Mouse (Mus musculus): ENCODE measurements around the gene Hsd17b1.
"Not testable (repeated sequence)": the region's sequence is repeated elsewhere in the genome, so short reads cannot be mapped to it uniquely, and the experiment has no call there.

Hsd17b1 gene

GRCm38 (mm10) chr11:101085617-101086322, 7.6 kb downstream of the Hsd17b1 start:
- no peak for DNase-seq (ENCODE audit: low spot score in 2 of 2)

GRCm38 (mm10) chr11:101086323-101086674, 8.1 kb downstream of the Hsd17b1 start:
- DNase-seq (ENCODE audit: low spot score in 2 of 2) = no peak

- peak; percentile 86 to 90 for DNase-seq (ENCODE audit: low spot score in 2 of 2)
Observed at GRCm38 (mm10) chr11:101086756-101087681, 8.8 kb downstream of the Hsd17b1 start, which contains the start of gene Mlx. Mlx (plus strand) TSS chr11:101087277.

GRCm38 (mm10) chr11:101087682-101088055, 9.5 kb downstream of the Hsd17b1 start:
- no peak for DNase-seq (ENCODE audit: low spot score in 2 of 2)

- no peak for DNase-seq (ENCODE audit: low spot score in 2 of 2)
Observed at GRCm38 (mm10) chr11:101089931-101090330, 11.7 kb downstream of the Hsd17b1 start.

GRCm38 (mm10) chr11:101094930-101095313, 16.7 kb downstream of the Hsd17b1 start:
- DNase-seq (ENCODE audit: low spot score in 2 of 2) = no peak

GRCm38 (mm10) chr11:101095314-101096024, 17.3 kb downstream of the Hsd17b1 start, which contains the start of gene Psmc3ip:
Psmc3ip (minus strand) TSS chr11:101095436.
- DNase-seq (ENCODE audit: low spot score in 2 of 2) = peak; percentile 90

- DNase-seq (ENCODE audit: low spot score in 2 of 2) = no peak
Observed at GRCm38 (mm10) chr11:101098231-101098630, 20.0 kb downstream of the Hsd17b1 start.

GRCm38 (mm10) chr11:101103011-101103410, 24.8 kb downstream of the Hsd17b1 start:
- DNase-seq (ENCODE audit: low spot score in 2 of 2) = no peak

GRCm38 (mm10) chr11:101109351-101109750, 31.1 kb downstream of the Hsd17b1 start:
- DNase-seq (ENCODE audit: low spot score in 2 of 2) = no peak

GRCm38 (mm10) chr11:101110708-101111107, 32.5 kb downstream of the Hsd17b1 start:
- no peak for DNase-seq (ENCODE audit: low spot score in 2 of 2)

GRCm38 (mm10) chr11:101111178-101111577, 33.0 kb downstream of the Hsd17b1 start:
- DNase-seq (ENCODE audit: low spot score in 2 of 2) = no peak

GRCm38 (mm10) chr11:101112186-101112585, 34.0 kb downstream of the Hsd17b1 start:
- DNase-seq (ENCODE audit: low spot score in 2 of 2) = no peak

- DNase-seq (ENCODE audit: low spot score in 2 of 2) = no peak
Observed at GRCm38 (mm10) chr11:101115564-101115963, 37.4 kb downstream of the Hsd17b1 start.

GRCm38 (mm10) chr11:101118105-101118504, 39.9 kb downstream of the Hsd17b1 start:
- no peak for DNase-seq (ENCODE audit: low spot score in 2 of 2)

GRCm38 (mm10) chr11:101119131-101119760, 41.0 kb downstream of the Hsd17b1 start:
- DNase-seq (ENCODE audit: low spot score in 2 of 2) = no peak

- DNase-seq (ENCODE audit: low spot score in 2 of 2) = peak; percentile 97 to 99
Observed at GRCm38 (mm10) chr11:101119761-101120544, 41.7 kb downstream of the Hsd17b1 start, which contains the start of the genes Retreg3 and Tubg1. Retreg3 (minus strand) TSS chr11:101119893. Tubg1 (plus strand) TSS chr11:101119938.

GRCm38 (mm10) chr11:101120545-101121188, 42.5 kb downstream of the Hsd17b1 start:
- no peak for DNase-seq (ENCODE audit: low spot score in 2 of 2)

- not testable (repeated sequence) for DNase-seq (ENCODE audit: low spot score in 2 of 2)
Observed at GRCm38 (mm10) chr11:101124494-101124893, 46.3 kb downstream of the Hsd17b1 start.

GRCm38 (mm10) chr11:101125008-101125407, 46.8 kb downstream of the Hsd17b1 start:
- DNase-seq (ENCODE audit: low spot score in 2 of 2) = not testable (repeated sequence)

Data from frontal cortex, postnatal 14 days (tissue).